Mouse (Mus musculus) hindbrain, embryonic 15.5 days (tissue): ENCODE measurements around the gene Gm21865. TPM values are rescaled to one million over a fixed set of nuclear protein-coding genes. Genes with fewer than 3 reads are reported as not detected.
"Not testable (repeated sequence)": the region's sequence is repeated elsewhere in the genome, so short reads cannot be mapped to it uniquely, and the experiment has no call there.

ENCODE experiments used
- ATAC-seq: fragments of 200-750 bp; cut with Nextera tagmentation; 2 replicates; pipeline ENCODE4 v1.8.0; 2017; ENCODE audit warnings: low read depth, moderate number of reproducible peaks, moderate TSS enrichment; ENCODE audit not compliant: low FRiP score
- H3K27ac ChIP-seq: fragments of 300-500 bp; sonication (generic); replicated peaks from 2 replicates; pipeline ENCODE4 v1.5.1; 2015; ENCODE audit warnings: mild to moderate bottlenecking, inconsistent platforms
- H3K27me3 ChIP-seq: fragments of 300-500 bp; sonication (generic); 2 replicates; pipeline ENCODE4 v1.6.1; 2015; ENCODE audit warnings: control low read depth, inconsistent platforms
- H3K36me3 ChIP-seq: fragments of 300-500 bp; sonication (generic); 2 replicates; pipeline ENCODE4 v1.6.1; 2015; ENCODE audit warnings: control low read depth, inconsistent platforms
- H3K4me1 ChIP-seq: fragments of 300-500 bp; sonication (generic); replicated peaks from 2 replicates; pipeline ENCODE4 v1.6.1; 2015; ENCODE audit warnings: control low read depth, inconsistent platforms
- H3K4me2 ChIP-seq: fragments of 300-500 bp; sonication (generic); 2 replicates; pipeline ENCODE4 v1.6.1; 2015; ENCODE audit warnings: moderate library complexity, mild to moderate bottlenecking, inconsistent platforms
- H3K4me3 ChIP-seq: fragments of 300-500 bp; sonication (generic); 2 replicates; pipeline ENCODE4 v1.5.1; 2015; ENCODE audit warnings: mild to moderate bottlenecking, inconsistent platforms
- H3K9ac ChIP-seq: fragments of 300-500 bp; sonication (generic); 2 replicates; pipeline ENCODE4 v1.6.1; 2015; ENCODE audit warnings: inconsistent platforms
- H3K9me3 ChIP-seq: fragments of 300-500 bp; sonication (generic); 2 replicates; pipeline ENCODE4 v1.6.1; 2016; ENCODE audit warnings: control low read depth, inconsistent platforms
- WGBS: fragments of 180-500 bp; shearing (Covaris S2); methylation state at CpG from one replicate; pipeline ENCODE4 v1.1.7; 2015; 5-methylcytosine and 5-hydroxymethylcytosine counted together
- polyA plus RNA-seq: library from polyadenylated mRNA; unstranded; fragments of >200 nt; fragmentation: Nextera tagmentation; extraction: Ambion mirVana; gene quantifications from 2 replicates; pipeline ENCODE4 v1.2.1, GENCODE M21; 2015

Gene Gm21865
- polyA plus RNA-seq: not detected in 2 replicates

DNA sequence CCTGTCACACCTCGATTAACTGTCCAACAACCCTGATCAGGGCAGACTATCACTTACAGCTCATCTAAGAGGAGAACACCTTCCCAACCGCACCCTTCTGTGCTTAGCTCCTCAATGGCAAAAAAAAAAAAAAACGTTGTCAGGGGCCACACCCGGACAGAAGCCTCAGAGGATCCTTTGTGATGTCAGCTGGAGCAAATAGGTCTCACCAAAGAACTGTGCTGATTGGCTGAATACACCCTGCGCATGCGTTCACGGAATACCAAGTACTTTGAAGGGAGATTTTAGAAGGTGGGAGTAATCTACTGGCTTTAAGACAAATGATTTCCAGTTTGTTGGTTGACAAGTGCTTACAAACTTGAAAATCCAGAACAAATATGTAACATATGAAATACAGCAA is at the start of gene Gm21865:
Gene Gm21865 (minus strand): TSS at position 101 of the 400 bp plus-strand sequence.
- not testable (repeated sequence) for H3K9ac ChIP-seq, H3K9me3 ChIP-seq, H3K27ac ChIP-seq, H3K27me3 ChIP-seq, H3K4me2 ChIP-seq, H3K36me3 ChIP-seq, H3K4me3 ChIP-seq, H3K4me1 ChIP-seq, ATAC-seq
- no CpG with 5 or more reads among the region's 7 CpGs for WGBS

Other genes starting within 250 kb of the Gm21865 start
- gene Gm21882, start 64.6 kb upstream of the Gm21865 start, polyA plus RNA-seq: not detected in 2 replicates